Mouse (Mus musculus): ENCODE data around the gene Gpr88. TPM values are rescaled to one million over a fixed set of nuclear protein-coding genes. Genes with fewer than 3 reads are reported as not detected.

The Gpr88 gene
- polyA plus RNA-seq, 1 experiment from 2014 or later, result 0.30 TPM

DNA sequence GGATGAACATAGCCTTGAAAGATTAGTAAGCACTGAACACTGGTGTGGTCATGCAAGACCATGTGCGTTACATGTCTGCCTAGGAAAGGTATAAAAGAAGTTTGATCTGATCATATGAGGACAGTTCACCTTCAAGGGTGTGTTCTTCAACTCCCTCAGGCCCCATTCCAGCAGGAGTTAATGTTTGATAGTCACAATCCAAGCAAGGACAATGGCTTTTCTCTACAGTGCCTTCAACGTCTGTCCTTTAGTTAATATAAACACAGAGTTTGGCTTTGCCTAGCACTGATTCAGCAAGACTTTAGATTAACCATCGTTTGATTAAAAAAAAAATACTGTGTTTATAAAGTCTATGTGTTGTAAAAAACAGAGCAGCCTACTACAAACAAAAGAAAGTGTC is 49.4 kb downstream of the Gpr88 start:
- Histone ChIP-seq H3K27me3 (ENCODE audit: insufficient read depth, low read length) (no peaks in the 10 kb centered on the region), H3K4me3 (replicated peaks; ENCODE audit: low read depth, low read length) (no peak overlapping the region), H3K27ac (peak overlapping the region; percentile 38; the same call in 1 of the 2 replicates), H3K4me1 (replicated peaks; ENCODE audit: insufficient read depth, low read length) (peaks cover 9% of the 10 kb centered on the region), H3K4me2 (ENCODE audit: low read length) (no peak overlapping the region), H3K9ac (ENCODE audit: low read depth, low read length) (no peak overlapping the region), H3K36me3 (ENCODE audit: insufficient read depth, low read length) (no peaks in the 10 kb centered on the region), H3K9me3 (replicated peaks; ENCODE audit: low read length) (no peaks in the 10 kb centered on the region)
- TF ChIP-seq CTCF (IDR thresholded peaks at IDR 0.05; ENCODE audit: low read depth), result no peak
- 0 out of 2 replicates have a peak, but pooled peaks have one; percentile 36 for ATAC-seq (replicated peaks; ENCODE audit: low FRiP score, low read depth)
- DNase-seq (ENCODE audit: low spot score), result peak; percentile 39
- WGBS, result 31% methylated on average over 3 of the region's 3 CpGs

DNA sequence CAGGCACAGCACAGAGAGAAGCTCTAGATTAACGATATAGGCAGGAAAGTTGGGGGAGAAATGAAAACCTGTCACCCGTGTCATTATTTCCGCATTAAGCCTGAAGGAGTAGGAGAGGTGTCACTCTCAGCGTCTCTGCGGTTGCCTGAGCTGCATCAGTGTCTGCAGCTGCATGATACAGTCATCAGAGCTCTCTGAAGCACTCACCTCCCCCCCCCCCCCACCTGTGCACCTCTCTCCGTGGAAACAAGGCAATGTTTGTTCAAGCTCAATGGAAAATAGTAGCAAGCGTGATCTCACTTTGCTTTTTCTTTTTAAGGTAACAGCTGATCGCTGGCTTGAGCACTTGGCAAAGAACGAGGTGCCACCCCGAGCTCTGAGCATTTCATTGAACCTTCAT is 53.2 kb downstream of the Gpr88 start:
- Histone ChIP-seq H3K27ac (no peak overlapping the region), H3K27me3 (ENCODE audit: insufficient read depth, low read length) (no peaks in the 10 kb centered on the region), H3K4me1 (replicated peaks; ENCODE audit: insufficient read depth, low read length) (no peaks in the 10 kb centered on the region; the same call in 1 of the 2 replicates), H3K9ac (ENCODE audit: low read depth, low read length) (no peak overlapping the region), H3K36me3 (ENCODE audit: insufficient read depth, low read length) (no peaks in the 10 kb centered on the region), H3K4me2 (ENCODE audit: low read length) (no peak overlapping the region), H3K4me3 (replicated peaks; ENCODE audit: low read depth, low read length) (no peak overlapping the region), H3K9me3 (replicated peaks; ENCODE audit: low read length) (no peaks in the 10 kb centered on the region)
- 40% methylated on average over 10 of the region's 10 CpGs for WGBS
- TF ChIP-seq CTCF (IDR thresholded peaks at IDR 0.05; ENCODE audit: low read depth), result no peak
- no peak for DNase-seq (ENCODE audit: low spot score)
- ATAC-seq (replicated peaks; ENCODE audit: low FRiP score, low read depth), result no peak; the same call in 1 of the 2 replicates

Other genes with a start within 250 kb of the Gpr88 start
- gene Slc30a7, start 246.1 kb downstream of the Gpr88 start, polyA plus RNA-seq (2015; fragmentation: Nextera tagmentation; extraction: Ambion mirVana), result 23.2 and 29.0 TPM in 2 replicates
- 25.0 and 25.6 TPM in 2 replicates for gene Extl2, start 246.0 kb downstream of the Gpr88 start, polyA plus RNA-seq (2015; fragmentation: Nextera tagmentation; extraction: Ambion mirVana)
- 22.3 and 24.9 TPM in 2 replicates for gene Vcam1, start 123.8 kb downstream of the Gpr88 start, polyA plus RNA-seq (2015; fragmentation: Nextera tagmentation; extraction: Ambion mirVana)
- 12.8 and 12.9 TPM in 2 replicates for gene Cdc14a, start 170.5 kb upstream of the Gpr88 start, polyA plus RNA-seq (2015; fragmentation: Nextera tagmentation; extraction: Ambion mirVana)

Data from kidney, postnatal 0 days (tissue).